Mouse (Mus musculus) ES-E14 (cell line): ENCODE measurements at regions not wholly inside any gene's neighbourhood (a gene's known extent, or its start where the extent isn't known, plus 50 kb on each side); places are given as distances from the start of the nearest gene placed in this dataset.

Source experiments
- CHD2 ChIP-seq: IDR thresholded peaks from 2 replicates; pipeline ENCODE4 v1.6.1; 2014; ENCODE audit warnings: mild to moderate bottlenecking, low read depth, low read length, inconsistent platforms
- HCFC1 ChIP-seq: IDR thresholded peaks from 2 replicates; pipeline ENCODE4 v1.6.1; 2012; ENCODE audit warnings: low read length, inconsistent platforms, borderline replicate concordance; ENCODE audit not compliant: insufficient read depth
- ZC3H11A ChIP-seq: IDR thresholded peaks from 2 replicates; pipeline ENCODE4 v1.6.1; 2012; ENCODE audit warnings: low read depth, mild to moderate bottlenecking, inconsistent platforms, low read length, borderline replicate concordance

GRCm38 (mm10) chr5:77743467-77743866 is 335.6 kb upstream of the Igfbp7 start:
- TF ChIP-seq HCFC1, result no peak
- TF ChIP-seq CHD2, result no peak
- no peak for TF ChIP-seq ZC3H11A
